Mouse (Mus musculus): Measurements from ENCODE around the gene Vmn2r108. TPM values are rescaled to one million over a fixed set of nuclear protein-coding genes. Genes with fewer than 3 reads are reported as not detected.
"Not testable (repeated sequence)": the region's sequence is repeated elsewhere in the genome, so short reads cannot be mapped to it uniquely, and the experiment has no call there.

Gene Vmn2r108
- total RNA-seq (2021): not detected

DNA sequence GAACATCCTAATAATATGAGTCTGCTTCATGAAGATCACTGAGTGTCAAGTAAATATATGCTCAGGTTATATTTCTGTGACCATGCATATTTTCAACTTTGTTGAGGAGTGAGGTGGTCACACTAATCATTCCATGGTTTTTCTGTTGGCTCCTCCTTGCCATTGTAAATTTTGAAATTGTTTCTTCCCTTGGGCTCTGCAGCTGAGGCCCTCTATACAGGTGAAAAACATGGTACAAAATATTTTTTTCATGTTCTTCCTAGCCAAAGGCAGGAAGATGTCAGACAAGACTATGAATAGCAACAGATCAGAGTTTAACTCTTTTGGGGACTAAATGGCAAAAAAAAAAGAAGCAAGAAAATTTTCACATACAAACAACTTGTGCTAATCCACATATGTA, at the start of gene Vmn2r108:
TSS of gene Vmn2r108 (minus strand) at position 101 of the 400 bp plus-strand sequence.
- intact Hi-C loops (cut with DNase I): no loop called here
- DNase-seq (ENCODE audit: low spot score in 2 of 2): no peak

DNA sequence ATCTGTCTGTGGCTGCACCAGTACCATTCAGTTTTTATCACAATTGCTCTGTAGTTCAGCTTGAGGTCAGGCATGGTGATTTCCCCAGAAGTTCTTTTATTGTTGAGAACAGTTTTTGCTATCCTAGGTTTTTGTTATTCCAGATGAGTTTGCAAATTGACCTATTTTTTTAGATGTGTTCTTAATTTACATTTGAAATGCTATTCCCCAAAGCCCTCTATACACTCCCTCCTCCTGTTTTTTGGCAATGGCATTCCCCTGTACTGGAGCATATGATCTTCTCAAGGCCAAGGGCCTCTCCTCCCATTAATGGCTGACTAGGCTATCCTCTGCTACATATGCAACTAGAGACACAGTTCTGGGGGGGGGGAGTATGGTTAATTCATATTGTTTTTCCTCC, 27.1 kb upstream of the Vmn2r108 start:
- intact Hi-C loops (cut with DNase I); DNase-seq (ENCODE audit: low spot score in 2 of 2): not testable (repeated sequence)

DNA sequence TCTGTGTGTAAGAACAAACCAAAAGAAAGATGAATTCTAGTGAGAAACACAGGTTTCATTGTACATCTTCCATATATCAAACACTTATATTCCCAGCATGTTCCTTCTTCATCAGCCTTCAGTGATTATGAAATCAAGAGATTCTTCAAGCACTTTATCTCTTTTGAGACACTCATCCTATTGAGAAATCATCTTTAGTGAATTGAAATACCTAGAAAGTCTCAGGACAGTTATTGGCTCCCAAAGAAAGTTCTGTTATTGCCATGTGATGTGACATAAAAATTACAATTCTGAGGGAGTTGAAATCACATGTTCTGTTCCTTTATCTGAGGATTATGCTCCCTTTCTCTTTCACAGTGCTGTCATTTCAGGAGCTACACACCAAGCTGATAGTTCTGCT, 16.7 kb upstream of the Vmn2r108 start, which contains the start of gene Vmn1r225:
TSS of gene Vmn1r225 (plus strand) at position 301 of the 400 bp plus-strand sequence.
- no peak for DNase-seq (ENCODE audit: low spot score in 2 of 2)
- intact Hi-C loops (cut with DNase I): no loop called here

DNA sequence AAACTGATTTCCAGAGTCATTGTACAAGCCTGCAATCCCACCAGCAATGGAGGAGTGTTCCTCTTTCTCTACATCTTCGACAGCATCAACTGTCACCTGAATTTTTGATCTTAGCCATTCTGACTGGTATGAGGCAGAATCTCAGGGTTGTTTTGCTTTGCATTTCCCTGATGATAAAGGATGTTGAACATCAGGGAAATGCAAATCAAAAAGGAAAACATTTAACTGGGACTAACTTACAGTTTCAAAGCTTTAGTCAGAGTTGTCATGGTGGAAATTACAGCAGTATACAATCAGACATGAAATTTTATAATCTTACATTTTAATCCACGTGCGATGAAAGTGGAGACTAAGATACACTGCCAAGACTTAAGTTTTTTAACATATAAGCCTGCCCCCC, 7.8 kb downstream of the Vmn2r108 start:
- intact Hi-C loops (cut with DNase I): no loop called here
- DNase-seq (ENCODE audit: low spot score in 2 of 2): no peak

DNA sequence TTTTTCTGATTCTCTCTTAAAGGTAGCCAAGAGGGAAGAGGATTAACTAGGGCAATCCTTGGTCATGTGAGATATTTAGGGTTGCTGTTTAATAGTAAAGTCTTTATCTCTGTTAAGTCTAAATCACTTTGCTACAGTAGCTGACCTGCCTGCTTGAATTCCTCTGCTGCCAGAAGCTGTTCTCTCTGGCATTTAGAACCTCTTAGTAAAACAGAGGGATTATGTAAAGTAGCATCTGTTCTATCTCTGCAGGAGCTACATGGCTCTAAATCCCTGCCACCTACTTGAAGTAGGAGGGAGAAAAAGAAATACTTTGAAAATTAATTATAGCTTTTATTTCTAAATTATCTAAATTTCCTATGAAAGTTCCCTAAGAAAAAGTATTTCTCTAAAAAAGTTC, 41.9 kb downstream of the Vmn2r108 start:
- intact Hi-C loops (cut with DNase I): no loop called here
- no peak for DNase-seq (ENCODE audit: low spot score in 2 of 2)

DNA sequence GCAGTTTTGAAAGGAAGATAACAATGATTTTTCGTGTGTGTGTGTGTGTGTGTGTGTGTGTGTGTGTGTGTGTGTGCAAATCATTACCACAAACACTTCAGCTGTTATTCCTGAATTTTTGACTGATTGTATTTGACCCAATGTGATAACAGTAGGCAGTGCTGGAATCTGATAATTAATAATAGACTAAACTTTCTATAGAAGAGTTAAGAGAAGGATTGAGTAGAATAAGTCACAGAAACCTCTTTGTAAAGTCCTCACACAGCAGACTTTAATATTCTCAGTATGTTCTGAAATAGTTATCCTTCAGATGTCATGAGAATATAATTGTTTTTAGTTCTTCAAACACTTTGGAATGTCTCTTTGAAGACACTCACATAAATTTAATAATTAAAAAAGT, 67.3 kb downstream of the Vmn2r108 start, which contains the start of gene Vmn1r224:
TSS of gene Vmn1r224 (plus strand) at position 301 of the 400 bp plus-strand sequence.
- DNase-seq (ENCODE audit: low spot score in 2 of 2): no peak

More for the DNA sequence above, 67.3 kb downstream of the Vmn2r108 start, which contains the start of gene Vmn1r224:
- intact Hi-C loops (cut with DNase I): no loop called here

Other genes starting within 250 kb of the Vmn2r108 start
- not detected for gene Vmn2r105, start 246.3 kb downstream of the Vmn2r108 start, total RNA-seq (2021)
- gene Vmn2r106, start 195.8 kb downstream of the Vmn2r108 start, total RNA-seq (2021): not detected
- gene Vmn2r107, start 136.1 kb downstream of the Vmn2r108 start, total RNA-seq (2021): not detected
- not detected for gene Vmn1r224, start 67.2 kb downstream of the Vmn2r108 start, total RNA-seq (2021)
- not detected for gene Vmn1r225, start 16.8 kb upstream of the Vmn2r108 start, total RNA-seq (2021)
- gene Vmn2r109, start 83.4 kb upstream of the Vmn2r108 start, total RNA-seq (2021): not detected
- gene Vmn2r110, start 115.1 kb upstream of the Vmn2r108 start, total RNA-seq (2021): not detected
- not detected for gene Fpr-rs3, start 143.5 kb upstream of the Vmn2r108 start, total RNA-seq (2021)
- gene Vmn1r226, start 201.5 kb upstream of the Vmn2r108 start, total RNA-seq (2021): not detected
- gene Vmn1r227, start 248.5 kb upstream of the Vmn2r108 start, total RNA-seq (2021): not detected